Mouse (Mus musculus): ENCODE measurements around the gene Sec62.

DNA sequence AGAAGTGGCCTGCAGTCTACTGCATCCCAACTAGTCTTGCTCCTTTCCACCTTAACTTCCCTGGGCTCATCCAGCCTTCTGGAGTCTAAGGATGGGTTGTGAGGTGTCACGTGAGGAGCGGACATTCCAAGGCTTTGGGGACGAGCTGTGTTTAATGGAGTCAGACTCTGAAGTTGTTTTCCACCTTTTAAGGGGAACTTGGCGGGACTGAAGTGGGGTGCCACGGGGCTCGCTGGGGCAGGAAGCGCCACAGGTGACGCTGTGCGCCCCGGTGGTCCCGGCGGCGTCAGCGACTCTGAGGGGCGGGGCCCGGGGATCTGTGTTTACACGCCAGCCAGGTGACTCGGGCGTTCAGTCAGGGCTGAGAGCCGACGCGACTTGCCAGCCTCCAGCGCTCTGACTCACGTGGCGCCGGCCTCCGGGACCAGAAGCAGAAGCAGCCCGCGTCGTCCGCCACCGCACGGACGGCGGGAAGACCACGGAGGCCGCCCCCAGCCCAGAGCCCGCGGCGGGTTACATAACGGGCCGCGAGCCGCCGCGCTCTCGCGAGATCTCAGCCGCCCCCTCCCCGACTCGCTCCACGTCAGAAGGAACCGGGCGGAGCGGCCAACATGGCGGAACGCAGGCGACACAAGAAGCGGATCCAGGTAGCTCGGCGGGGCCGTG, at the start of gene Sec62:
- no peak for TF ChIP-seq CTCF (IDR thresholded peaks at IDR 0.05; ENCODE audit: insufficient read depth, low read length)
- TF ChIP-seq POLR2A (IDR thresholded peaks at IDR 0.05; ENCODE audit: borderline replicate concordance, extremely low read depth, low read depth, low read length), result peak; percentile 94

Data from lung, adult 2 months (tissue).